Mouse (Mus musculus) E14TG2a.4 (cell line): Measurements from ENCODE around the gene Clp1.

ENCODE experiments used
- CTCF ChIP-seq: conservative IDR thresholded peaks from 2 replicates; pipeline ENCODE4 v1.5.1; 2014; ENCODE audit warnings: low read length
- POU5F1 ChIP-seq: IDR thresholded peaks from 2 replicates; pipeline ENCODE4 v1.6.1; 2014; ENCODE audit warnings: low read length, borderline replicate concordance

GRCm38 (mm10) chr2:84761309-84761708, 34.2 kb upstream of the Clp1 start:
- TF ChIP-seq CTCF (no peak), POU5F1 (no peak)
